Mouse (Mus musculus) Patski (cell line): Measurements from ENCODE around the gene Ppm1l. TPM values are rescaled to one million over a fixed set of nuclear protein-coding genes. Genes with fewer than 3 reads are reported as not detected.

Source experiments
- ATAC-seq: fragments of 100-300 bp; one replicate; pipeline ENCODE4 v1.8.0; 2021
- CTCF ChIA-PET: fragments of 350-600 bp; sonication (Branson Sonifier 250); formaldehyde crosslinking; loops from one replicate; lab custom pipeline; 2022; ENCODE audit warnings: inconsistent platforms; lab: Charles Lee
- POLR2A ChIA-PET: fragments of 350-600 bp; sonication (Branson Sonifier 250); formaldehyde crosslinking; loops from one replicate; lab custom pipeline; 2022; ENCODE audit warnings: antibody characterized with exemption, inconsistent platforms; lab: Charles Lee
- DNase-seq: peaks from one replicate; pipeline ENCODE4 v3.0.0-alpha.2; 2011; ENCODE audit warnings: low read depth, low spot score
- H3K27me3 ChIP-seq: fragments of 371-371 bp; one replicate; pipeline ENCODE4 v1.5.1; 2021
- CTCF ChIP-seq: fragments of 100-300 bp; IDR thresholded peaks from one replicate; pipeline ENCODE4 v1.5.1; 2021
- in situ Hi-C: fragments of 300-500 bp; cut with MboI; formaldehyde crosslinking; loops from 3 replicates; pipeline ENCODE4 v1.11.1; 2018; ENCODE audit warnings: low pct_unique_long_range_greater_than_20kb, mixed read lengths
- polyA plus RNA-seq: library from polyadenylated mRNA; unstranded; gene quantifications from one replicate; pipeline ENCODE4 v1.2.3, GENCODE M21; 2021

Gene Ppm1l
- polyA plus RNA-seq, 1 experiment from 2014 or later, result 21.9 TPM

DNA sequence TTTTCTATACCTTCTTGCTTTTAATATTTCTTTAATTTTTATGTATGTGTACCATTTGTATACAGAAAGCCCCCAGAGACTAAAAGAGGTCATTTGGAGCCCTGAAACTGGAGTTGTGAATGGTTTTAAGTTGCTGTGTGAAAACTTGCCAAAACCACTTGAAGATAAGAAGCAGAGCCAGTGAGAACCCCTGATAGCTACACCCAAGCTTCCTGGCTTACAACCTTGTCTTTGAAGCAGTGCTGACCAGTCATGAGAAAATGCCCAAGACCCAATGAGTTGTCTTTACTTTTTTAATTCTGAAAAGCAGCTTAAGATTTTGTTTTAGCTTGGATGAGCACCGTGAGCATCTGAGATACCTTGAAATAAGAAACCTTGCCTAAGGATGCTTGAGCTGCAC is 35.5 kb downstream of the Ppm1l start:
- DNase-seq (no peak), ATAC-seq (no peak)
- TF ChIP-seq CTCF, result no peak
- CTCF ChIA-PET, result no interaction called here
- in situ Hi-C loops, result no loop called here
- no peaks in the 10 kb centered on the region for H3K27me3 ChIP-seq
- POLR2A ChIA-PET, result interaction anchor here (1.0 kb wide), 1 partner anchor 19 kb away, joined by 3 read pairs; no protein-coding TSS in a partner anchor

DNA sequence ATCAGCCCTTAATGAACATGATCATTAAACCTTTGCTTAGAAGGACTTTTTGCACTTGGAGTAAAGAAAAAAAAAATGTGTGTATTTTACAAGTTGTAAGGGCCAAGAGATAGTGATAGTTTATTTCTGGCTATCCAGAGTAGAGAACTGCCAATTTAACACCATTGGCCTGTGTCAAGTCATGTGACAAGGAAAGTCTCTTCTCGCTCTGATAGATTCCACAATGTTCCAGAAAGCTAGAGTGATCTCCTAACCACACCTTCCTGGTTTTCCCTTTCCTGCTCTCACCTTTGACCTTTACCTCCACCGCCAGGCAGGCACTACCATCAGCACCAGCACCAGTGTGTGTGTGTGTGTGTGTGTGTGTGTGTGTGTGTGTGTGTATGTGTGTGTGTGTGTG is 38.0 kb downstream of the Ppm1l start:
- POLR2A ChIA-PET, result no interaction called here
- H3K27me3 ChIP-seq, result no peaks in the 10 kb centered on the region
- CTCF ChIA-PET, result interaction anchor here (1.0 kb wide), 1 partner anchor 38 kb away, joined by 3 read pairs; the partner anchor contains the start of gene Ppm1l
- ATAC-seq, result no peak
- in situ Hi-C loops, result no loop called here
- TF ChIP-seq CTCF, result no peak
- DNase-seq, result no peak

DNA sequence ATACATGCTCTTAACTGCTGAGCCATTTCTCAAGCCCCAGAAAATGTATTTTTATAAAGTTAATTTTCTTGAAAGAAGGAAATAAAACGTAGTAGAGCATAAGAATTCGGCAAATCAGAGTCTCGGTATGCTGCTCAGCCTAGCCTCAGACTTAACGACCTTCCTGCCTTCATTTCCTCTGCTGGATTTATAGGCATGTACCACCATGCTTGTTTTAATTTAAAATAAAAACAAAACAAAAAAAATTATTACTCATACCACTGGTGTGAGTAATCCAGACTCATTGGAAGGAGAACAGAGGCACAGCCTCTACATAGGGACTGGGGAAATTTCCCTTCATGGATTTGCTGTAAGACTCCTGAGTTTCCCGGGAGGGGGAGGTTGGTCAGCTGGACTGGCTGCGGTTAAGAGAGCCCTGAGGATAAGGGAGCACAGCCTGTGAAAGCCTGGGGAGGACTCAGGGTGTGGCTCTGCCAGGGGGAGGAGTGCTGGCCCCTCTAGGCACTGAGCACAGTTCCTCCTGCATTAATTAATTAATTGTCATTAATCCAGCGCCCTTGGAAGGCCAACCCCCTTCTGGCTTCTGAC is 39.5 kb downstream of the Ppm1l start:
- no peaks in the 10 kb centered on the region for H3K27me3 ChIP-seq
- POLR2A ChIA-PET, result interaction anchor here (0.7 kb wide), 1 partner anchor 22 kb away, joined by 4 read pairs; no protein-coding TSS in a partner anchor
- in situ Hi-C loops, result no loop called here
- no peak for TF ChIP-seq CTCF
- DNase-seq (peak; percentile 42), ATAC-seq (peak; percentile 68)
- CTCF ChIA-PET, result no interaction called here

DNA sequence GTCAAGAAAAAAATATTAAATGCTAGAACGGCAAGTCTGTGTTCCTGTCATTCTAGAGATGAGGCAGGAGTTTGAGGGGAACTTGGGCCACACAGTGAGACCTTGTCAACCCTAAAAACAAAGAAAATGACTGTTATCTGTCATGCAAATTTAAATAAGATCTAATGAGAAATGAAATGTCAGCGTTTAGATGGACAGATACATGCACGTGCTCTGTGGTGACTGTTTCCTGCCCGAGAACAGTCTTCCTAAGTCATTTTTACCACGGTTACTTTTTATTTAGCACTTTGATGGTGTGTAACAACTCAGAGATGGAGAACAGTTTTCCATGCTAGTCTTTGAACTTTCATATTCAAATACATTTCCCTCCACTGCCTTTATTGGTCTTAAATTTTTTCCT is 40.1 kb downstream of the Ppm1l start:
- in situ Hi-C loops, result no loop called here
- ATAC-seq (no peak), DNase-seq (no peak)
- no peak for TF ChIP-seq CTCF
- ChIA-PET POLR2A (no interaction called here), CTCF (interaction anchor here (0.8 kb wide), 1 partner anchor 13 kb away, joined by 4 read pairs; no protein-coding TSS in a partner anchor)
- no peaks in the 10 kb centered on the region for H3K27me3 ChIP-seq

DNA sequence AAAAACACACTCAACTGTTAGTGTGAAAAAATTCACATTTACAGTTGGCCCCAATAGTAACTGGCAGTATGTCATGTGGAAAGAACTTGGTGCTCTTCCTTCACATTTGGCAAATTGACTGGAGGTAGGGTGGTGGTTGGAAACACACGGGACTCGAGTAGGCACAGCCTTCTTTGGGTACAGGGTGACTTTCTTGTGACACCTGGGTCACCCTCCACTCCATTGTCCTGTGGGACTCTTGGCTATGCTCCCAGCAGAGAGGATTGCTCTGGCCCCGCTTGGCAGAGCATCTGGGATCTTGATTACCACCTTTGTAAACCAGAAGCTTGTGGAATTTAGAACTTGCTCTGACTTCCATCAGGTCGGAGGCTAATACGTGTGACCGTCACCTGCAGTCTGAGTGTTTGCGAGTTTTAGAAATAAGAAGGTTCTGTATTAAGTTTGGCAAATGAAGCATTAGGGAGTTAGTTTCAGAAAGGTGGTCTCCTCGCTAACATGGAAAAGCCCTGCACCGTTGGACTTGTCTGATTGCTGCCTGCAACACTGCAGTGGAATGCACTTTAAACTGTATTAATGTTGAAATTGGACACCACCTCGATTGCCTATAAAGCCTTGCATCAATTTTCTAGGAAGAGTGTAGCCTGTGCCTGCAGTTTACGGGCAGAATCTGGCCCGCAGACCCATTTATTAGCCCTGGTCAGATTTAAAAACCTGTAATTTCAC is 41.4 kb downstream of the Ppm1l start:
- no peaks in the 10 kb centered on the region for H3K27me3 ChIP-seq
- no peak for DNase-seq
- in situ Hi-C loops, result no loop called here
- CTCF ChIA-PET, result interaction anchor here (1.6 kb wide), 1 partner anchor 101 kb away, joined by 3 read pairs; no protein-coding TSS in a partner anchor
- ATAC-seq, result no peak
- POLR2A ChIA-PET, result interaction anchor here (0.6 kb wide), 1 partner anchor 20 kb away, joined by 3 read pairs; no protein-coding TSS in a partner anchor
- no peak for TF ChIP-seq CTCF

DNA sequence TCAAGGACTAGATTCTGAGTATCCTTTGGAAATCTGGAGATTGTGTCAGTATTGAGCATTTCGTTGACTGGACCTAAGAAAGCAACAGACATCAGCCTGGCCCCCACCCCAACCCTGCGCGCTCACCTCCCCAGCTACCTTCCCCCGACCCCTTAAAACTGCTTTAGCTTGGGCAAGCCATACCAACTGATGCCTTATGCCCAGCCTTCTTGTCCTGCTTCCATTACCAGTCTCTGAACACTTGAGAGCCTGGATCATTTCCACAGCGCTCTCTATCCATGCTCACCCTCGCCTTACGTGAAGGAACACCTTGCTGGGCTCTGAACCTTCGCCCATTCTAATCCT is 41.9 kb downstream of the Ppm1l start:
- ChIA-PET CTCF (interaction anchor here (1.3 to 1.6 kb wide), 2 partner anchors 11 to 102 kb away, joined by 3 to 5 read pairs; no protein-coding TSS in a partner anchor), POLR2A (no interaction called here)
- ATAC-seq, result no peak
- TF ChIP-seq CTCF, result no peak
- no peak for DNase-seq
- in situ Hi-C loops, result no loop called here
- no peaks in the 10 kb centered on the region for H3K27me3 ChIP-seq

DNA sequence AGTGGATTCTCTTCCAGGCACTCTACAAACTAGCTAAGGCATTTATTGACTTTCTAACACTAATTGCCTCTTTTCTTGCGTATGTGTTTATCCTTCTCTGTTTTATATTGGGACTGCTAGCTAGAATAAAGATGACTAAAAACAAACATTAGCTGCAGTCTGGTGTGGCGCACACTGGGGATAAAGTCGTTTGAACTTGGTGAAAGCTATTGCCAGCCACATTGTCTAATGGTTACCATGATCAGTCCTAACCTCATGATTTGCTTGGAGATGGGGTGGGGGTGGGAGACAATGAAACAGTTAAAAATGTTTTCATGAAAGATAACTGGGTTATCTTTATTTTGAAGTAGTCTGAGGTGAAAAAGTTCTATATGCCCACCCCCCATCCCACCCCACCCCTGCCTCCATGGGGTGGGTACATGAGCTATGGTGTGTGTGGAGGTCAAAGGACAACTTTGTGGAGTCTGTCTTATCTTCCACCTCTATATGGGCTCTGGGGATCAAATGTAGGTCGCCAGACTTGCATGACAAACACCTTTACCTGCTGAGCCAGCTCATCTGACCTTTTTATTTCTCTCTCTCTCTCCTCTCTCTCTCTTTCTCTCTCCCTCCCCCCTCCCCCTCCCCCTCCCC is 43.7 kb downstream of the Ppm1l start:
- TF ChIP-seq CTCF, result no peak
- no peak for DNase-seq

DNA sequence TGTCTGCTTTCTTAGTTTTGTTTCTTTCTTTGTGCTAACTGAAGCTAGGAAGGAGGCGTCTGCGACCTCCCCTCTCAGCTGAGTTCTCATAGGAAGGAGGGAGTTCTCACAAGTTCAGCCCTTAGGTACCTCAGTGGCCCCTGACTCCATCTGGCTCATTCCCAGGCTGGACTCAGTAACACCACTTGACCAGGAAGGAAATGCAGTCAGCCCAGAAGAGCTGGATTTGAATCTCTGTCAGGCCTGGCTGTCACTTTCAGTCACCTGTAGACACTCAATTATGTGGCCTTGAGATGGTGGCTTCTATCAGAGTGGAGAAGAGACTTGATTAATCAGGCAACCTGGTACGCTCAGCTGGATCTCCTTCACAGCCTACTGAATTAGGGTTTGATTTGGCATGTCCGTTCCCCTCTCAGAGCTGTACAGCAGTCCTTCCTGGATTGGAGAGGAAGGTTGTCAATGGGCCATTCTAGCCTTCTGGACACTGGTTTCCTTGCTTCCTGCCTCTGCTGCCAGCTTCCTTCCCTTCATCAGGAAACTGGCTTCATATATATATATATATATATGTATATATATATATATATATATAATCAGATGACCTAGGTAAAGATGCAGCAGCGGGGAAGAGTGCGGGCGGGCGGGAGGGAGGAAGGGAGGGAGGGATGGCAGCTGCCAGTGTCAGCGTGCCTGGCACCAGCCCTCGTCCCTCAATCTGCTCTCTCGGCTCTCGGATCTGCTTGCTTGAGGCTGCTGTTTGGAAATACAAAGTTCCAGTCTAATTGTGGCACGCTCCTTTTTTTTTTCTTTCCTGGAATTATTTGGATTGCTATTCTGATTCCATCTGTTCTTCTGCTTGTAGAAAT is 45.1 kb downstream of the Ppm1l start:
- POLR2A ChIA-PET, result interaction anchor here (0.7 kb wide), 1 partner anchor 10 kb away, joined by 4 read pairs; no protein-coding TSS in a partner anchor
- CTCF ChIA-PET, result interaction anchor here (0.8 to 3.0 kb wide), 3 partner anchors 9 to 59 kb away, joined by 3 to 9 read pairs (median 3); no protein-coding TSS in a partner anchor
- in situ Hi-C loops, result no loop called here
- H3K27me3 ChIP-seq, result no peaks in the 10 kb centered on the region
- ATAC-seq (no peak), DNase-seq (no peak)
- no peak for TF ChIP-seq CTCF

More for the DNA sequence above, 43.7 kb downstream of the Ppm1l start:
- no peaks in the 10 kb centered on the region for H3K27me3 ChIP-seq
- ATAC-seq, result no peak
- POLR2A ChIA-PET, result interaction anchor here (0.6 kb wide), 1 partner anchor 60 kb away, joined by 4 read pairs; no protein-coding TSS in a partner anchor
- in situ Hi-C loops, result no loop called here
- CTCF ChIA-PET, result interaction anchor here (1.3 to 3.0 kb wide), 2 partner anchors 9 to 10 kb away, joined by 3 to 9 read pairs; no protein-coding TSS in a partner anchor

DNA sequence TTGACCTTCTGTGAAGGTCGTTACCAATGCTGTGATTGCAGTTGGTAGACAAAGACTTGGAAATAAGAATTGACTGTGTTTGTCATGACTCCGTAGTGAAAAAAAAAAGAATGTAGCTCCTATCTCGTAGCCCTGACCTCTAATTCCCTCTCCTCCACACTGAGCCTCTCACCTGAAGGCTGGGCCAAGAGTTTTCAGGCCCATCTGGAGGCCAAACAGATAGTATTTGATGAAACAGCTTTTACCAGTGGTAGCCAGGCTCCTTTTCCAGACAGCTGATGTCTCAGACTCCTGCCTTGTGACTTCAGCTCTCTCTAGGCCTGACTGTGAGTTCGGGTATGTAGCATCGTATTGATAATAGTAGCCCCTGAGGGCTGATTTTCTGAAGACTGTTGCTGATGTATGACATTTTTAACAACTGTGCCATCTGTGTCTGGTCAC is 45.7 kb downstream of the Ppm1l start:
- in situ Hi-C loops, result no loop called here
- no peak for TF ChIP-seq CTCF
- POLR2A ChIA-PET, result interaction anchor here (0.6 kb wide), 1 partner anchor 502 kb away, joined by 5 read pairs; no protein-coding TSS in a partner anchor
- DNase-seq (no peak), ATAC-seq (no peak)
- no peaks in the 10 kb centered on the region for H3K27me3 ChIP-seq
- CTCF ChIA-PET, result interaction anchor here (0.8 to 1.5 kb wide), 4 partner anchors 11 to 58 kb away, joined by 3 to 6 read pairs (median 3); no protein-coding TSS in a partner anchor
